Mouse (Mus musculus) forebrain, embryonic 16.5 days (tissue): ENCODE measurements around the gene Gm3486. TPM values are rescaled to one million over a fixed set of nuclear protein-coding genes. Genes with fewer than 3 reads are reported as not detected.
"Not testable (repeated sequence)": the region's sequence is repeated elsewhere in the genome, so short reads cannot be mapped to it uniquely, and the experiment has no call there.

ENCODE experiments used
- ATAC-seq: fragments of 200-750 bp; cut with Nextera tagmentation; 2 replicates; pipeline ENCODE4 v1.8.0; 2017; ENCODE audit warnings: mild to moderate bottlenecking, moderate library complexity
- H3K27ac ChIP-seq: fragments of 300-500 bp; sonication (generic); 2 replicates; pipeline ENCODE4 v1.5.1; 2014; ENCODE audit warnings: low read length, control low read depth
- H3K27me3 ChIP-seq: fragments of 300-500 bp; sonication (generic); replicated peaks from 2 replicates; pipeline ENCODE4 v1.6.1; 2014; ENCODE audit warnings: low read length; ENCODE audit not compliant: control insufficient read depth, insufficient read depth
- H3K36me3 ChIP-seq: fragments of 300-500 bp; sonication (generic); 2 replicates; pipeline ENCODE4 v1.6.1; 2014; ENCODE audit not compliant: control insufficient read depth, insufficient read depth
- H3K4me1 ChIP-seq: fragments of 300-500 bp; sonication (generic); replicated peaks from 2 replicates; pipeline ENCODE4 v1.6.1; 2014; ENCODE audit warnings: low read length; ENCODE audit not compliant: control insufficient read depth, insufficient read depth
- H3K4me2 ChIP-seq: fragments of 300-500 bp; sonication (generic); 2 replicates; pipeline ENCODE4 v1.6.1; 2014; ENCODE audit warnings: mild to moderate bottlenecking, low read length, control low read depth
- H3K4me3 ChIP-seq: fragments of 300-500 bp; sonication (generic); replicated peaks from 2 replicates; pipeline ENCODE4 v1.5.1; 2014; ENCODE audit warnings: mild to moderate bottlenecking, low read length, control low read depth
- H3K9ac ChIP-seq: fragments of 300-500 bp; sonication (generic); replicated peaks from 2 replicates; pipeline ENCODE4 v1.6.1; 2014; ENCODE audit warnings: low read depth, low read length, control low read depth
- H3K9me3 ChIP-seq: fragments of 300-500 bp; sonication (generic); 2 replicates; pipeline ENCODE4 v1.6.1; 2016; ENCODE audit warnings: low read length; ENCODE audit not compliant: control insufficient read depth
- WGBS: fragments of 180-500 bp; shearing (Covaris S2); extraction: QIAGEN DNeasy Blood & Tissue Kit; methylation state at CpG from one replicate; pipeline ENCODE4 v1.1.7; 2014; 5-methylcytosine and 5-hydroxymethylcytosine counted together
- polyA plus RNA-seq: library from polyadenylated mRNA; unstranded; fragments of >200 nt; fragmentation: Nextera tagmentation; extraction: Ambion mirVana; gene quantifications from 2 replicates; pipeline ENCODE4 v1.2.1, GENCODE M21; 2015

Gm3486 gene
- not detected in 2 replicates for polyA plus RNA-seq

- ATAC-seq, result not testable (repeated sequence)
Measured at GRCm38 (mm10) chr14:41489385-41489784, at the start of gene Gm3486. Gene Gm3486 (minus strand): TSS chr14:41489485.

GRCm38 (mm10) chr14:41524695-41525094 lies 35.4 kb upstream of the Gm3486 start:
- not testable (repeated sequence) for H3K4me1 ChIP-seq, ATAC-seq, H3K27me3 ChIP-seq, H3K4me2 ChIP-seq, H3K27ac ChIP-seq, H3K9ac ChIP-seq, H3K4me3 ChIP-seq, H3K9me3 ChIP-seq, H3K36me3 ChIP-seq
- whole genome bisulfite sequencing, result 78% methylated on average over 1 of the region's 1 CpGs

More at GRCm38 (mm10) chr14:41489385-41489784, at the start of gene Gm3486:
- H3K36me3 ChIP-seq, H3K9ac ChIP-seq, H3K4me1 ChIP-seq, H3K9me3 ChIP-seq, H3K4me3 ChIP-seq, H3K4me2 ChIP-seq, H3K27ac ChIP-seq, H3K27me3 ChIP-seq: not testable (repeated sequence)

- H3K36me3 ChIP-seq, H3K27me3 ChIP-seq, H3K9me3 ChIP-seq, H3K9ac ChIP-seq, H3K4me2 ChIP-seq, H3K27ac ChIP-seq, H3K4me3 ChIP-seq, ATAC-seq, H3K4me1 ChIP-seq: not testable (repeated sequence)
- 75% methylated on average over 5 of the region's 5 CpGs for WGBS
Measured at GRCm38 (mm10) chr14:41520683-41521082, 31.4 kb upstream of the Gm3486 start.

- H3K4me3 ChIP-seq, H3K9me3 ChIP-seq, H3K4me1 ChIP-seq, H3K4me2 ChIP-seq, H3K27ac ChIP-seq, H3K9ac ChIP-seq, H3K27me3 ChIP-seq, ATAC-seq, H3K36me3 ChIP-seq: not testable (repeated sequence)
- WGBS, result no CpG with 5 or more reads among the region's 2 CpGs
Measured at GRCm38 (mm10) chr14:41453418-41453817, 35.9 kb downstream of the Gm3486 start, which contains the start of gene Gm7954. Gene Gm7954 (minus strand): TSS chr14:41453518.

Other genes with a start within 250 kb of the Gm3486 start
- gene Gm2832, start 210.7 kb downstream of the Gm3486 start, polyA plus RNA-seq, result 0.23 TPM in 1 of 2 replicates, not detected in the other
- not detected in 2 replicates for gene Gm5798, start 140.9 kb downstream of the Gm3486 start, polyA plus RNA-seq
- gene Gm7945, start 103.1 kb downstream of the Gm3486 start, polyA plus RNA-seq, result not detected in 2 replicates
- gene Gm6482, start 81.2 kb downstream of the Gm3486 start, polyA plus RNA-seq, result not detected in 2 replicates
- not detected in 2 replicates for gene Gm7954, start 36.0 kb downstream of the Gm3486 start, polyA plus RNA-seq
- not detected in 2 replicates for gene Gm7970, start 66.1 kb upstream of the Gm3486 start, polyA plus RNA-seq
- gene 1700049E17Rik2, start 83.7 kb upstream of the Gm3486 start, polyA plus RNA-seq, result not detected in 2 replicates
- not detected in 2 replicates for gene Gm3072, start 135.1 kb upstream of the Gm3486 start, polyA plus RNA-seq
- not detected in 2 replicates for gene Gm3676, start 157.0 kb upstream of the Gm3486 start, polyA plus RNA-seq
- not detected in 2 replicates for gene Gm8068, start 212.4 kb upstream of the Gm3486 start, polyA plus RNA-seq